ENCODE assay signal across 17 mouse cellular contexts in genomic region chr17:5072539-5072938, GRCm38 (mm10).
"Had no signal": no experiment of that assay in that cellular context is flagged by ENCODE, and none has a peak within 500 bp of the region (broad histone marks: within the 10 kb centered on the region; RNA-seq: fewer than 3 reads in every experiment).

No protein-coding gene starts in this region.

- DNase-seq: lung, embryonic 14.5 days; lung, postnatal 10 days; lung, postnatal 4 days; midbrain, embryonic 14.5 days; retina, postnatal 1 day; right cerebral cortex, adult 18-20 months; right cerebral cortex, postnatal 25 days; right cerebral cortex, postnatal 4 days; spleen, adult 18-20 months; thymus, adult 18-20 months; thymus, postnatal 25 days; thymus, postnatal 4 days had no signal

- H3K27me3 ChIP-seq: midbrain, embryonic 12.5 days; neural tube, embryonic 13.5 days; neural tube, embryonic 15.5 days had no signal

- H3K9me3 ChIP-seq: midbrain, embryonic 10.5 days; midbrain, embryonic 12.5 days; neural tube, embryonic 13.5 days; neural tube, embryonic 15.5 days had no signal

- H3K4me3 ChIP-seq: midbrain, embryonic 10.5 days; midbrain, embryonic 12.5 days; myocyte; neural tube, embryonic 13.5 days; neural tube, embryonic 15.5 days had no signal

- H3K36me3 ChIP-seq: neural tube, embryonic 13.5 days; neural tube, embryonic 15.5 days had no signal

- H3K27ac ChIP-seq: midbrain, embryonic 10.5 days; midbrain, embryonic 12.5 days; neural tube, embryonic 13.5 days; neural tube, embryonic 15.5 days had no signal
